Mouse (Mus musculus) central nervous system, embryonic 11.5 days (tissue): ENCODE results near the gene Gm15023. TPM values are rescaled to one million over a fixed set of nuclear protein-coding genes. Genes with fewer than 3 reads are reported as not detected.

Experiments
- polyA plus RNA-seq: library from polyadenylated mRNA; depleted of rRNA; stranded (reverse); fragments of >200 nt; gene quantifications from 2 replicates; pipeline ENCODE4 v1.2.3, GENCODE M21; 2012; rRNA removed

Gene Gm15023
- not detected in 2 replicates for polyA plus RNA-seq

GRCm38 (mm10) chrX:135177532-135177931, at the start of gene Gm15023:
TSS of gene Gm15023 (minus strand) at chrX:135177632.

GRCm38 (mm10) chrX:135210436-135211221, 33.2 kb upstream of the Gm15023 start, which contains the start of gene Tceal6:
TSS of gene Tceal6 (minus strand) at chrX:135210687.

Other genes starting within 250 kb of the Gm15023 start
- gene Nxf2, start 212.9 kb downstream of the Gm15023 start, polyA plus RNA-seq = 0.35 and 0.60 TPM in 2 replicates
- 2.4 and 3.7 TPM in 2 replicates for gene Zmat1, start 168.4 kb downstream of the Gm15023 start, polyA plus RNA-seq
- 6.6 and 10.7 TPM in 2 replicates for gene Tceal6, start 33.1 kb upstream of the Gm15023 start, polyA plus RNA-seq
- not detected in 2 replicates for gene Pramel3, start 124.7 kb upstream of the Gm15023 start, polyA plus RNA-seq
- not detected in 2 replicates for gene Gm5128, start 195.7 kb upstream of the Gm15023 start, polyA plus RNA-seq